Mouse (Mus musculus): Measurements from ENCODE around the gene Pex6.

DNA sequence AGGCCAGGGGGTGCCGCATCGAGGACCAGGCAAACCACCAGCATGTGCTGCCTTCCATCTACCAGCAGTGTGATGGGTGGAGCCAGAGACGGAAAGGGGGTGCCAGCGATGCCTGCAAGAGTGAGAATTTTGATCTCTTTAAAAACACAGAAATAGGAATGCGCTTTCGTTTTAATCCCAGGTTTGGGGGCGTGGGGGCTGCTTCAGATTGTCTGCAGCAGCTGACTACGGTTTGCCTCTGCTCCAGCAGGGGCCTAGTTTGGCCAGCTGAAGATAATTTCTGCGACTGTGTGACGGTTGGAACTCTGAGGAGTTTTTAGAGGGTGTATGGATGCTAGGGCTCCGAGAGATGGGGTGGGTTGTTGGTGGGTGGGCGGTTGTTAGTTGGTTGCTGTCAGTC lies 47.5 kb downstream of the Pex6 start:
- TF ChIP-seq CTCF (IDR thresholded peaks at IDR 0.05; ENCODE audit: extremely low read depth, insufficient read length, insufficient replicate concordance, low read depth, low read length) = no peak
- TF ChIP-seq POLR2A (IDR thresholded peaks at IDR 0.05; ENCODE audit: low read depth, low read length) = no peak

Data from small intestine, adult 2 months (tissue).